Mouse (Mus musculus): ENCODE data around the gene Vmn2r111. TPM values are rescaled to one million over a fixed set of nuclear protein-coding genes. Genes with fewer than 3 reads are reported as not detected.
"Not testable (repeated sequence)": the region's sequence is repeated elsewhere in the genome, so short reads cannot be mapped to it uniquely, and the experiment has no call there.

Gene Vmn2r111
- polyA plus RNA-seq (2012; rRNA removed), result not detected in 2 replicates

DNA sequence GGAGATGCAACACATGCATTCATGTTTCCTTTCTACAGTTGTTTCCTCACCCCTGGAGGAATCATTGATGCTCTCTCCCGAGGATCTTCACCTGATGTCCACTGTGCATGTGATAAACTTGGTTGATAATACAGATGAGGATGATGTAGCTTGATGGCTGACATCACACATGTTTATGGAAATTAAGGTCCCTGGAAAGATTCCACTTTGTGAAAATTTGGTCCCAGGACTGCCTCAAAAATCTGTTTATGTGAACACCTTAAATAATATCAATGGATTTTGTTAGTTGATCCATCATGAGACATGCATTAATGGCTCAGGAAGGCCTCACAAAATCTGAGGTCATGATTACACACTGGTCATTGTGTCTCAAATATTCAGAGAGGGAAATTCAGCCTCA, at the start of gene Vmn2r111:
Vmn2r111 (minus strand) TSS at position 101 of the 400 bp plus-strand sequence.
- DNase-seq (ENCODE audit: extremely low spot score in 1 of 2, low spot score in 1 of 2), result not testable (repeated sequence)

DNA sequence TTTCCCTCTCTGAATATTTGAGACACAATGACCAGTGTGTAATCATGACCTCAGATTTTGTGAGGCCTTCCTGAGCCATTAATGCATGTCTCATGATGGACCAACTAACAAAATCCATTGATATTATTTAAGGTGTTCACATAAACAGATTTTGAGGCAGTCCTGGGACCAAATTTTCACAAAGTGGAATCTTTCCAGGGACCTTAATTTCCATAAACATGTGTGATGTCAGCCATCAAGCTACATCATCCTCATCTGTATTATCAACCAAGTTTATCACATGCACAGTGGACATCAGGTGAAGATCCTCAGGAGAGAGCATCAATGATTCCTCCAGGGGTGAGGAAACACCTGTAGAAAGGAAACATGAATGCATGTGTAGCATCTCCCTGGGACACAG, 27.4 kb upstream of the Vmn2r111 start, which contains the start of gene Vmn2r112:
Vmn2r112 (plus strand) TSS at position 301 of the 400 bp plus-strand sequence.
- not testable (repeated sequence) for DNase-seq (ENCODE audit: extremely low spot score in 1 of 2, low spot score in 1 of 2)

DNA sequence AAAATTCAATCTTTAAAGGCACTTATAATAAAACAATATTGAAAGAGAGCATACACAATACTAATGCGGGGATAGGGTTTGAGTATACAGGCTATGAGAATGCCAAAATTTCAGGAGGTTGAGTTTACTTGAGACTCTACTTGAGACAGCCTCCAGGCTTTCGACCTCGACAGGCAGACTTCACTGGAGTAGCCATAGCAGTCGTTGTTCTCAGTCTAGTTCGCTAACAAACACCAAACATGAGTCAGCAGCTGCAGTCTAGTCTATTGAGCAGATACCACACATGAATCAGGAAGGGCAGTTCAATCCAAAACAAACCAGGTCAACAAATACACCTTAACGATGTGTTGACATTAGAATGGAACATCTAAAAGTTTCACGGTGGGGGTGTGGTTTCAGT, 52.8 kb downstream of the Vmn2r111 start:
- not testable (repeated sequence) for DNase-seq (ENCODE audit: extremely low spot score in 1 of 2, low spot score in 1 of 2)

DNA sequence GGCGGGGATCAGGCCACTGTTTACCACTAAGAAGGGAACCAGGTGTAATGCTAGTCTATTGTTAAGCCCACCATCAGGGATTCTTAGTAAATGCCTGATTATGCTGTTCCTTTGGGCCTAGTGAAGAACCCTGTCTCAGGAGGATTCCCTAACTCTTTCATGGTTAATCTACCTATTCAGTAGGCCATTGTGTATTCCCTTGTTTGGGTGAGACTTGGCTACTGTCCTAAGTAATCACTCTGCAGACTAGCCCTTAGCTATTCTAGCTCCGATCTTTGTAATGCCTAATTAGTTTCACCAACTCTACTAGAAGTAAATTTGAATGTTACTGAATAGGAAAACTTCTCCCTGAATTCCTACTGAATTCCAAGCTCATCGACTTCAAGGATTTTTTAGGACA, 53.2 kb downstream of the Vmn2r111 start:
- DNase-seq (ENCODE audit: extremely low spot score in 1 of 2, low spot score in 1 of 2), result not testable (repeated sequence)

DNA sequence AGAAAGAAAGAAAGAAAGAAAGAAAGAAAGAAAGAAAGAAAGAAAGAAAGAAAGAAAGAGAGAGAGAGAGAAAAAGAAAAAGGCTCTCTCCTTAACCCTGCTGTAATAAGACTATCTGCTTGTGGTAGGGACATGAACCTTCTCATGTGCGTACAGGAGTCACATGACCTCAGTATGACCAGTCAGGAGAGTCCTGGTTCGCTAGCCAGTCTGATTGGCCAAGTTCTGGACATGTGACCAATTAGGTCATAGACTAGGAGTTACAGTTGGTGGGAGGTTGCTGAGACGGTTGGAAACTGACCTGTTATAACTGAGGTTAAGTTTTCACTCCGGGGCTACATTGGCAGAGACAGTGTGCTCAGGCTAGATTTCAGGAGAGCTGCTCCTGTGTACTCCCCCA, 76.2 kb downstream of the Vmn2r111 start:
- no peak for DNase-seq (ENCODE audit: extremely low spot score in 1 of 2, low spot score in 1 of 2)

Other genes starting within 250 kb of the Vmn2r111 start
- gene Zfp944, start 212.1 kb downstream of the Vmn2r111 start, polyA plus RNA-seq (2012; rRNA removed), result 8.5 and 8.8 TPM in 2 replicates
- 3.9 and 5.6 TPM in 2 replicates for gene Zfp758, start 212.0 kb downstream of the Vmn2r111 start, polyA plus RNA-seq (2012; rRNA removed)
- 12.3 and 12.9 TPM in 2 replicates for gene Zfp946, start 149.3 kb downstream of the Vmn2r111 start, polyA plus RNA-seq (2012; rRNA removed)
- not detected in 2 replicates for gene Vmn2r112, start 27.5 kb upstream of the Vmn2r111 start, polyA plus RNA-seq (2012; rRNA removed)

Data from frontal cortex, adult 2 months (tissue).